Mouse (Mus musculus) natural killer cell, adult 2 months (primary cell): Measurements from ENCODE around the gene Rsu1.

ENCODE experiments used
- DNase-seq, 2 experiments: peaks; one replicate each; pipeline ENCODE4 v3.0.0; 2022; ENCODE audit warnings: low spot score in 2 of 2

The Rsu1 gene

DNA sequence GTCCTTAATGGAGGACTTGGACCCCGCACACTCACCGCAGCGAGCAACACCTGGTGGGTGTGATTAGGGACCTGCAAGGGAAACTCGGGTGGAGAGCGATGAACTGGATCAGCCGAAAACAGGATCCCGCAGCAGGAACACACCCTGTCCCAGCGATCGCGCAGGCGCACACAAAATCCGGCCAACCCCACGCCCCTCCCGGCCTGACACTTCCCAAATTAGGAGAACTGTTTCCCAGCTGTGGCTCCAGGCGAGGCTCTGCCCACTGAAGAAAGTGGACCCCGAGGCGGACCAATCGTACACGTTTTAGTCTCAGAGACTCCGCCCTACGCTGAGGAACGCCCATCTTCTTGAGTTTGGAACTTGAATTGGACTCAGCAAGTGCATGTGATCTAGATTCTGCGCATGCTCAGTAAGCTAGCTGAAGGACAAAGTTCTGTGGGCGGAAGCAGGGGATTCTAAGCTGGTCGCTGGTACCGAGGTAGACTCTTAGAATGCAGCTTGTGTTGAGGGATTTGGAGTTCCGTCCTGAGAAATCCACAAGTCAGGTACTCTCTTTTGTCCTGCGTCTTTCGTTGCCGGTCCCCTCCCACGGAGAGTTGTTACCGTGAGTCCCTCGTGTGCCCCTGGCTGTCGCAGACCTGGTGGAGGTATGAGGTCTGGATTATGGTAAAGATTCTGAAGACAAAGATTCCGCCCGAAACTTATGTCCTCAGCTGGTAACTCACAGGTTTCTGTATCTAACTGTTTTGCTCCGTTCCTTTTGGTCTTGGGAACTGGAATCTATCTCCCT, at the start of gene Rsu1:
Rsu1 (minus strand) TSS at position 251 of the 793 bp plus-strand sequence.
- peak; percentile 92 for DNase-seq

DNA sequence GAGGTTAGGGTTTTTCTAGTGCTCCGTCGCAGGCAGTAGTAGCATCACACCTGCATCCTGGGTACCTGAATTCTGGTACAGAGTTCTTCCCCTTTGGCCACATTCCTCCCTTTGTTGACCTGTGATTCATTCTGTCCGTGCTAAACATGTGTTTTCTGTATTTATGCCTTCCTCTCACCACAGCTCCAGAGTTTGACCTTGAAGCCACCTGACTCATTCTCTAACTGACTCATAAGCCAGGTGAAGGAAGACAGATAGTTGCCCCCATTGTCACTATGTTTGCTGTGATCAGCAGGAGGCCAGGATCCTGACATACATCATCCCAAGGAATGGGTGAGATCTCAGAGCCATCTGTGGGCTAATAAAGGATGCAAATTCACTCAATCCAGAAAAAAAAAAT, 32.2 kb upstream of the Rsu1 start:
- no peak for DNase-seq

DNA sequence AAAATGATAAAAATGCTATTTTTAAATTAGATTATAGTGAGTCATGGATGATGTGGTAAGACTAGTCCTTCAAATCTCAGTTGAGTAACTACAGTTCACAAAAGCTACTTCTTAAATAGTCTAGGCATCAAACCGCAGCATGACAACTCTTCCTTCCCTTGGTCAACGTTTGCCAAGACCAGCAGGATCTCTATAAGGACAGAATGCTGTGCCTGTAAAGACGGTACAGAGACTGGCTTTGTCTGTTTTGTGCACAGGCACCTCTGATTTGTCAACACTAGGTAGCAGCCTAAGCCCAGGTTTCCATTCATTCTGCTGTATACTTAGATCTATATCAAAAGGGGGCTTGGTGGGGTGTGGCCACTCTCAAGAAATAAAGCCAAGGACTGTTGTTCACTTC, 27.8 kb upstream of the Rsu1 start:
- peak; percentile 9 to 13 for DNase-seq

DNA sequence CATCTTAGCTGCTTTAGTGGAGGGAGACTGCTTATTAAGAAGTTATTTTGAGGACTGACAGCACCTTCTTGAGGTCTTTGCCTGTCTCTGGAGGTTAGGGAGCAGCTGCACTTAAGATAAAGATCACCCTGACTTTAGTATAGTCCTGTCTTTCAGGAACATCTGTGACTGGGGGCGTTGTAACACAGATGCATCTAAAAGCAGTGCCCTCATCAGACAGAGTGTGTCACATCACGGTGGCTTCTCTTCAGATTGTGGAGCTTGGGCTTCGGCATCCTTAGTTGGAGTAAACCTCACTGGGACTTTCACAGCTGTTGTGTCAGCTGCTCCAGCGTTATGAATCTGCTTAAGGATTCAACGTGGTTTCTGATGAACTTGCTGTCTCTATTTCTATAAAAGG, 26.5 kb upstream of the Rsu1 start:
- DNase-seq, result no peak

GRCm38 (mm10) chr2:13290661-13291060, 19.4 kb upstream of the Rsu1 start:
- peak in 1 of 2 experiments; percentile 5 for DNase-seq

GRCm38 (mm10) chr2:13290070-13290469, 18.9 kb upstream of the Rsu1 start:
- DNase-seq, result no peak

GRCm38 (mm10) chr2:13278114-13278862, 7.1 kb upstream of the Rsu1 start:
- no peak for DNase-seq

DNA sequence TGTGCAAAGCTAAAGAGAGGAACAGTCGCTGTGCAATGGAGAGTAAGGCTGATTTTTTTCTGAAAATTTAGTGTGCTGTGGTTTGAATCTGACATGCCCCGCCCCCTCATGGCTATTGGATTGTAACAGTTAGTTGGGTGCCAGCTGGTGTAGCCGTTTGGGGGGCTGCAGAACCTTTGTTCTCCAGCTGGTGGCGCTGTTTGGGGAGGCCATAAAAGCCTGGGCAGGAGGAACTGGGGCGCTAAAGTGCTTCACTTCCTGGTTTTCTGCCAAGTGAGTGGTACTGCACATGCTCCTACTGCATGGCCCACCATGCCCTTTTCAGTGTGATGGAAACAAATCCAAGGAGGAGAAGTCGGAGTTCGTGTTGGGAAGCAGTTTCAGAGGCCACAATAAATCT, 4.7 kb upstream of the Rsu1 start:
- DNase-seq, result peak in 1 of 2 experiments; percentile 42

DNA sequence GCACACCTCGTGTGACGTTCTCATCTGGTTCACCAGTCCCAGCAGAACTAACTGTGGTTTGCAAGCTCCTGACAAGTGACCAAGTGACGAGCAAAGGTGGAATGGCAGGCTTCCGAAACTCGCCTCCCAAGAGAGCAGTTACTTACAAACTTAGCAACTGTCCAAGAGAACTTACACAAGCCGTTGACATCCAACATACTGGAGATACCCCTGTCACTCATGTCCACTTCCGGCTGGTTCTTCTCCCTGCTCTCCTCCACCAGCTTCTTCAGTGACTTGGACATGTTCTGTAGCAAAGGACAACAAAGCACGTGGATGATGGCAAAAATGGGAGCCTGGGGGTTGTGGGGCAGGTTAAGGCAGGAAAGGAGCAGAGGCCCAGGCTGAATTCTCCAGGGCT, 479 bp downstream of the Rsu1 start:
- no peak for DNase-seq

DNA sequence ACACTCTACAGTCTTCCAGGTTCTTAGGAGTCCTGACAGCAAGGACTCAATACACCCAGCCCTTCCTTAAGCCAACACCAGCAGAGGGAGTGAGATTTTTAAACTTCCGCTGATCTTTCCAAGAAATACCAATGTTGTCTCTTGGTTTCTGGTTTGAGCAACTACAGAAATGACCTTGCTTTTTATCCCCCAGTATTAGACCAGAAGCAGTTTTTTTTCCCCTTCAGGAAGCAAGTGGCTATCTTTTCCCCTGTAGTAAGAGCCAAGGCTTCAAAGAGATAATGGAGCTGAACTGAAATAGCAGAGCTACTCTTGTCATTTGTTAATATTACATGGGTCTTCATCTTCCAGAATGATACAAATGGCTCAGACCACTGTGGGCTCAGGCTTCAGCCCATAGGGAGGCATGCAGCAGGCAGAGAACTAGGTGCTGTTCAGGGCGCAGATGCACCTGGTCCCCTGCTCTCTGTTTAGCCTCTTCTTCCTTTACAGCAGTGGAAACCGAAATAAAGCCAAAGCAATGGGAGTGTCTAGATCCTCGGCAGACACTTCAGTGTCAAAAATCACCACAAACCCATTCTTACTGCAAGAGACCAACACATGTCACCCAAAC, 2.4 kb downstream of the Rsu1 start:
- no peak for DNase-seq

DNA sequence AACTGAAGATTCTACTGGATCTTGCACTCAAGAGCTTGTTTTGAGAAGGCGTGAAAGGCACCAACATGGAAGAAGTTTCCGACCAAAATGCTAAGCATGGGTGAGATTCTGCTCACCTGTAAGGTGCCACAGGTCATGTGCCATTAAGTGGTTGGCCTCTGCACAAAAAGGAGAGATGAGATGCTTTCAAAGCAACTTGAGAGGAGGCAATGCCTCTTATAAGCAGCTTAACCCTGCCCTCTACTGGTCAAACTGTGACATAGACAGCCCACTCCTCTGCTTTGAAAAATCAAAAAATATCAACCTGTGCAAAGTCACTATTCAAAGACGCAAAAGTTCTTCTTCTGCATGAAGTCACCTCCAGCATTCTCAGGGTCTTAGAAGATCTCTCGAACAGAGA, 6.3 kb downstream of the Rsu1 start:
- peak; percentile 26 to 38 for DNase-seq

DNA sequence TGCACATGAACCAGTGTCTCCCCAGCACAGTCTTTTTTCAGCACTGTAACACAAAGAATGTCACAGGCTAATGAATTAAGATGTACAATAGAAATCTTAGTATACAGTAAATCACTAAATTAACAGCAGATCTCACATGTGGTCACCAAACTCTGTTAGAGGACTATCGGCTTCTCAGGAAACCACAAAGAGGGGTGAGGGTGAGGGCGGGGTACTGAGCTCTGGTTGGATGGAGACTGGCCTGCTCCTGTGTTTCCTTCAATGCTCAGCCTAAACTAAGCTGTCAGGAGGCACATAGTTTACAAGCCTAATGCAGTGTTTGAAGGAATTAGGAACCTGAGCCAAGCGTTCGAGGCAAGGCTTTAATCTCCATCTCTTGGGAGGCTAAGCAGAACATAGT, 8.1 kb downstream of the Rsu1 start:
- no peak for DNase-seq

GRCm38 (mm10) chr2:13258606-13259005, 12.6 kb downstream of the Rsu1 start:
- DNase-seq, result no peak

DNA sequence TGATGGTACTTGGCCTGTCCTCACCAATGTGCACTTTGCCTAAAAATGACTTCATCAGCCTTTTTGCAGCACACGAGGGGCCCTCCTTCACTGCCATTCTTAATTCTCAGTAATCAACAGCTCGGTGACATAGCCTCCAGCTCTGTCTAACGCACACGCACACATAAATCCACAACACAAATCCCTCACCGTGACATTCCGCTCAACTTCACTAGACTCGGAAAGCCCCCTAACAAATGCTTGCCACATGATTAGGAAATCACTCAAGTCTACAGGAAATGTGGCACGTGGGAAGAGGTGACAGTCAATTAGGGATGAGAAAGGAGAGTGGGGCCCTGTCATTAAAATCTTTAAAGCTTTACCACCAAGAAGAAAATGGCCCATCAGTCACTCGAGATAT, 30.5 kb downstream of the Rsu1 start:
- no peak for DNase-seq

GRCm38 (mm10) chr2:13237140-13237901, 33.9 kb downstream of the Rsu1 start:
- peak; percentile 62 to 70 for DNase-seq

DNA sequence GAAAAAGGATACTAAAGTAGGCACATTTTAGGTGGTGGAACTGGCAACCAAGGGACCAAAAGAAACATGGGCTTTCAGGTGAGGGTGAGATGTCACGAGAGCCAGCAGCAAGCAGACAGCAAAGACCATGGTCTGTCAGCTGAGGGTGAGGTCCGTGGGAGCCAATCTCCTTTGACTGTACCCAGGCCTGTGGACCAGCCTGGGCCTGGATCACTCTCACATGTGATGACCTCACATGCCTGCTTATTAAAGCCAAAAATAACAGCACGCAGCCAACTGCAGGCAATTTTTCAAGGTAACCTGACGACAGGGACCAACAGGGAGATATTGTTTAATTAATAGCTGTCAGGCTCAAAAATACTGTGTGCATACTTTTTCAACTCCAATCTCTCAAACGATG, 35.5 kb downstream of the Rsu1 start:
- no peak for DNase-seq

DNA sequence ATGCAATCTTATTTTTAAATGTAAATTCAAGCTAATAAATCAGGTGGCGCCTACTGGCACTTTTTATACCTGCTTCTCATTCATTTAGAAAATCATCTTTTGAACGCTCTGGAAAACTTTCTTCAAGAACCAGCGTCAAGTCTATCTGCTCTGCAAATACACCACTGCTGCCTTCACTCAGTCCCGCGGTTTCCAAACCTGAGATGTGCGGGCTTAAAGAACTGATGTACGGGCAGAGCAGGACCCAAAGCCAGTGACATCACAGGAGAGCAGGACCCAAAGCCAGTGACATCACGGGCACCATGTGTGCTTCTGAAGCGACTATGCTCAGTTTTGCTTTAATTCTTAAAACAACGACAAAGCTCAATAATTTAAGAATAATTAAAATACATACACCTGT, 36.4 kb downstream of the Rsu1 start:
- no peak for DNase-seq

- DNase-seq, result no peak
These were observed 37.3 kb downstream of the Rsu1 start for GRCm38 (mm10) chr2:13233902-13234301.

GRCm38 (mm10) chr2:13233254-13233835, 37.9 kb downstream of the Rsu1 start:
- peak in 1 of 2 experiments; percentile 12 for DNase-seq

DNA sequence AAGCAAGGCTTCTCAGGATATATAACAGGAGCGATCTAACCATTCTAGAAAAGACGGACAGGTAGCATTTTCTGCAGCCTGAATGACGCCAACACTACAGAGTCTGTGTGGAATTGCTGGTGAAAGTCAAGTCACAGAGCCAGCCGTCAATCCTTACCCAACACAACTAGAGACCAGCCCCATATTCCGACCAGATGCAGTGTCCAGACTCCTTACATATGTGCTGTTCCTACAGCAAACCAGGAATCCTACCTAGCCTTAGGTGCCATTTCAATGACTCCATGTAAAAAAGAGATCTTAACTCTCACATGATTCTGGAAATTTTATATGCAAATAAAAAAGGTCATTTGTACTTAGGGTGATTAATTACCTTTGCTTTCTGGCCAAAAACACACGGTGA, 38.9 kb downstream of the Rsu1 start:
- DNase-seq, result no peak

DNA sequence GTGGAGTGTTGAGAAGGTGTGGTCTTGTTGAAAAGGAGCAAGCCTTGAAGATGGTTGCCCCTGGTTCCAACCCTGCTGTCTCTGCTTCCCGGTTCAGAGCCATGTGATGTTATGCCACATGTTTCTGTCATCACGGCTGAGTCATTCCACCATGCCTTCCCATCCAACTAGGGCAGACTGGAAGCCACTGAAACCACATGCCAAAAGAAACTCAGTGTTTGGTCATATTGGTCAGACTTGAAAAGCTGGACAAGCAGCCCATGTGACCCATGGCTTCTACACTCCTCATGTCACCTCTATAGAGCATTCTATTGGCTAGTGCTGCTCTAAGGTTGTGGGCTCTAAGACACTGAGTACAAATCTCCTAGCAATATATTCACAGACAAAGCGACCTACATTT, 41.5 kb downstream of the Rsu1 start:
- DNase-seq, result no peak

DNA sequence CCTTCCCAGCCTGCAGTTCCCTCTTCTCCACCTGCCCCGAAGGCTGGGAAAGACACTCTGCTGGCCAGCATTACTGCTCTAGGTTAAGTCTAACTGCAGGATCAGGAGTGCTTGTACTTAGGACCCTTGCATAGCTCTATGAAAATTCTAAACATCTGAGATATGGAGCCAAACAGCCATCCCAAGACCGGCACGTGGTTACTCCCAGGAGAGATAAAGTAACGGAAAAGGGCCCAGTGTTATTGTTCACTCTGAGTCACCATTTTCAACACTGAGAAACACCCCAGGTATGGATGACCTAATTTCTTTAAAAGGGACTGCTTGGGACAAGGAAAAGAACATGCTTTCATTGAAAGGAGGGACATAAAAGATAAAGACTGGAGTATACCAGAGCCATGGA, 45.2 kb downstream of the Rsu1 start:
- DNase-seq, result no peak
